Mouse (Mus musculus): ENCODE data around the gene Tspan17.
"Not testable (repeated sequence)": the region's sequence is repeated elsewhere in the genome, so short reads cannot be mapped to it uniquely, and the experiment has no call there.

Gene Tspan17

DNA sequence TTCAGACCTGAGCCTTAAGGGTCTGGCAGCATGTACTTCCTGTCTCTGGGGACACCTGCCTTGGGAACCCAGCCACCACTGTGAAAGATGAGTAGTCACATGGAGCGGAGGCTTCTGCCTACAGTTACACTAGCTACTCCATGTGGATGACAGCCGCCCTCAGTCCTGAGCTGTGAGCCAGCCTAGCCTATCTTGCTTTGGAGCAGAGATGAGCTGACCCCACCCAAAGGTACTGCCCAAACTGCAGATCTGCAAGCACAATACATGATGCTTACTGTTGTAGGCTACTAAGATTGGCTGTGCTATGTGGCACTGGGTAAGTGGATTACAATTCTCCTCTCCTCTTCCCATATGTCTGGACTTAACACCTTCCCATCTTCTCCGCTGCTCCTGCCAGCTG lies 8.1 kb upstream of the Tspan17 start:
- peaks cover 34% of the 10 kb centered on the region for H3K4me1 ChIP-seq (replicated peaks; ENCODE audit: low read depth, low read length)
- peaks cover 20% of the 10 kb centered on the region for H3K27me3 ChIP-seq (ENCODE audit: insufficient read depth, low read length)
- TF ChIP-seq CTCF (conservative IDR thresholded peaks at IDR 0.05; ENCODE audit: low read length) (no peak), POU5F1 (IDR thresholded peaks at IDR 0.05; ENCODE audit: borderline replicate concordance, low read length) (no peak), NANOG (IDR thresholded peaks at IDR 0.05; ENCODE audit: borderline replicate concordance, low read length) (no peak)
- no peak overlapping the region for H3K4me3 ChIP-seq (replicated peaks; ENCODE audit: low read length)
- H3K36me3 ChIP-seq (ENCODE audit: insufficient read depth, low read length): no peaks in the 10 kb centered on the region
- peaks cover 64% of the 10 kb centered on the region for H3K9me3 ChIP-seq (ENCODE audit: low read length)

DNA sequence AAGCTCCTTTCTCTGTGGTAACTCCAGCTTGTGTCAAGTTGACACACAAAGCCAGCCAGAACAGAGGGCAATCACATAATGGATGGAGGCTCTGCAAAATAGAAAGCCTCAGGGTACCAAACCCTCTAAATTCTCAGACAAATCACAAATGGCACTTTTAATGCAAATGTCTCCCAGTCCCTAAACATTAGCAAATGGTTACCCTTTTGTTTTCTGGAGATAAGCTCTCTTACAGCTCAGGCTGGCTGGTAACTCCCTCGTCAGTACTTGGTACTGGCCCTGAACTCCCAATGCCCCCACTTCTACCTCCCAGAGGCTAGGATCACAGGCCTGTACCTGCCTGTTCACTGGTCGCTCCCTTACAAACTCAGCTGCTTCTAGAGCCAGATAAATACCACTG lies 5.9 kb upstream of the Tspan17 start:
- no peaks in the 10 kb centered on the region for H3K36me3 ChIP-seq (ENCODE audit: insufficient read depth, low read length)
- H3K27me3 ChIP-seq (ENCODE audit: insufficient read depth, low read length): peaks cover 36% of the 10 kb centered on the region
- H3K4me1 ChIP-seq (replicated peaks; ENCODE audit: low read depth, low read length): peaks cover 45% of the 10 kb centered on the region
- H3K4me3 ChIP-seq (replicated peaks; ENCODE audit: low read length): no peak overlapping the region
- TF ChIP-seq CTCF (conservative IDR thresholded peaks at IDR 0.05; ENCODE audit: low read length) (no peak), NANOG (IDR thresholded peaks at IDR 0.05; ENCODE audit: borderline replicate concordance, low read length) (peak; percentile 93)
- H3K9me3 ChIP-seq (ENCODE audit: low read length): peaks cover 43% of the 10 kb centered on the region

DNA sequence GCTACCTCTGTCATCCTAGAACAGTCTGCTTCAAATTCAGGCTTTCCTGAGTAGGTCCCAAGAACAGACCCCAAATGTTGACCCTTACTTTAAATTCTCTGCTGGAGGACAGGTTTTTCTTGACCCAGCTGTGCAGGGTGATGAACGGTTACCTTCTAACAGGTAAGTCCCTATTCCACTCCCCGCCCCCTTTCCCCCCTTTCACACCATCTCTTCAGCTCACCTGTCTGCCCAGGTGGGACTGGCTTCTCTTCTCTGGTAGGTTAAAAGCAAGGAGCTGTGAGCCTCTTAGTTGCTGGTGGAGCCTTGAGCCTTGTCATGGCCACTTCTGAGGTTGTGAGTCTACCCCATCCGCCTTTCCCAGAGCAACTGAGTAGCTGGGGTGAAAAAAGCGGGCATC lies 5.5 kb upstream of the Tspan17 start, which contains the start of gene Eif4e1b:
Eif4e1b (plus strand) TSS at position 301 of the 400 bp plus-strand sequence.
- Histone ChIP-seq H3K36me3 (ENCODE audit: insufficient read depth, low read length) (no peaks in the 10 kb centered on the region), H3K4me3 (replicated peaks; ENCODE audit: low read length) (0 out of 2 replicates have a peak within 1 kb of the TSS, but pooled peaks have one; percentile 13), H3K9me3 (ENCODE audit: low read length) (peaks cover 38% of the 10 kb centered on the region), H3K4me1 (replicated peaks; ENCODE audit: low read depth, low read length) (peaks cover 50% of the 10 kb centered on the region), H3K27me3 (ENCODE audit: insufficient read depth, low read length) (peaks cover 36% of the 10 kb centered on the region)
- TF ChIP-seq CTCF (conservative IDR thresholded peaks at IDR 0.05; ENCODE audit: low read length): no peak
- no peak for TF ChIP-seq NANOG (IDR thresholded peaks at IDR 0.05; ENCODE audit: borderline replicate concordance, low read length)
- TF ChIP-seq POU5F1 (IDR thresholded peaks at IDR 0.05; ENCODE audit: borderline replicate concordance, low read length): no peak

DNA sequence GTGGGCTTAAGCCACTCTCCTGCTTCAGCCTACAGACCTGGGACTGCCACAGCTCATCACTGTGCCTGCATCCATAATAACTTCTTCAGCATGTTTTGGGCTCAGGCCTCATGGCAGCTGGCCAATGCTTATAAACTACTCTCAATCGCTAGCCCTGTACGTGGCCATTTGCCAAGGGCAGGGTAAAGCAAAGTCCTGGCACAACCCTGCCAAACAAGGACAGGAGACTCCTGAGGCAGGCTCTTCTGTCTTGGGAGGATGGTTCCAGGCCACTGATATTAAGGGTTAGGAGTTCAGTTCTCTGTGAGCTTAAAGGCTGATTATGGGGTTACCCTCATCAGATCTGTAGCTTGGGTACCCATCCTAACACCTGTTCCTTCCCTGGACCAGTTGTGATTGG lies 1.6 kb upstream of the Tspan17 start:
- Histone ChIP-seq H3K4me1 (replicated peaks; ENCODE audit: low read depth, low read length) (peaks cover 75% of the 10 kb centered on the region), H3K27me3 (ENCODE audit: insufficient read depth, low read length) (peaks cover 38% of the 10 kb centered on the region)
- not testable (repeated sequence) for H3K9me3 ChIP-seq (ENCODE audit: low read length); H3K36me3 ChIP-seq (ENCODE audit: insufficient read depth, low read length); H3K4me3 ChIP-seq (replicated peaks; ENCODE audit: low read length)

DNA sequence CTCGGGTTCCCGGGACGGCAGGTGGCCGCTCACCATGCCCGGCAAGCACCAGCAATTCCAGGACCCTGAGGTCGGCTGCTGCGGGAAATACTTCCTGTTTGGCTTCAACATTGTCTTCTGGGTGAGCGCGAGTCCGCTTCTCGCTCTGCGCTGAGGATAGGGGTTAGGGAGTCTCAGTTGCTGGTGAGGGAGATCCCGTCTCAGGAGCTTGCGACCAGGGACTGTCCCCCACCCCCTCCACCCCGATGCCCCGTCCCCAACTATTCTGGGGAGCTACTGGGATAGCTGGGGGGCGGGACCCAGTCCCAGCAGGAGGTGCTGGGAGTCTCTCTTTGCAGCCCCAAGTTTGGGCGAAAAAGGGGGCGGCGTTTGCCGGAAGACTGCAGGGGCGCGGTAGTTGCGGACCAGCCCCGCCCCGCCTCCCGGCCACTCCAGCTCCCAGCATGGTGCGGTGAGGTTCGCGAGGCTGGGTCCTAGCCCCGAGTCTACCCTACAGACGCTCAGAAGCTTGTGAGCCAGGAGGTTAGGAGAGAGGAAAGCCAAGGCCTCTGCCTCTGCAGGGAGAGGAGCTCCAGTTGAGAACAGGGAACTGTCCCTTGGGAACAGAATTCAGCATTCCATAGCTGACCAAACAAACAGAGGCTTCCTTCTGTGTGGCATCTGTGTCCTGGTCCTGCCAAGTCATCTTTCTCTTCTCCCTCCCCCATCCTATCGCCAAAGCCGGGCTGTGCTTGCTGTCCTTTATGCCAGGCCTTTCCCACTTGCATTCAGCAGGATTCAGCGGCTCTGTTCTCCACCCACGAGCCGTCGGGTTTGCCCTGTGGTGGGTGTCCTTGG lies 602 bp downstream of the Tspan17 start:
- Histone ChIP-seq H3K27me3 (ENCODE audit: insufficient read depth, low read length) (peaks cover 33% of the 10 kb centered on the region), H3K36me3 (ENCODE audit: insufficient read depth, low read length) (no peaks in the 10 kb centered on the region), H3K4me3 (replicated peaks; ENCODE audit: low read length) (peak overlapping the region; percentile 87), H3K9me3 (ENCODE audit: low read length) (no peaks in the 10 kb centered on the region), H3K4me1 (replicated peaks; ENCODE audit: low read depth, low read length) (peaks cover 77% of the 10 kb centered on the region)
- TF ChIP-seq NANOG (IDR thresholded peaks at IDR 0.05; ENCODE audit: borderline replicate concordance, low read length) (no peak), POU5F1 (IDR thresholded peaks at IDR 0.05; ENCODE audit: borderline replicate concordance, low read length) (no peak), CTCF (conservative IDR thresholded peaks at IDR 0.05; ENCODE audit: low read length) (no peak)

DNA sequence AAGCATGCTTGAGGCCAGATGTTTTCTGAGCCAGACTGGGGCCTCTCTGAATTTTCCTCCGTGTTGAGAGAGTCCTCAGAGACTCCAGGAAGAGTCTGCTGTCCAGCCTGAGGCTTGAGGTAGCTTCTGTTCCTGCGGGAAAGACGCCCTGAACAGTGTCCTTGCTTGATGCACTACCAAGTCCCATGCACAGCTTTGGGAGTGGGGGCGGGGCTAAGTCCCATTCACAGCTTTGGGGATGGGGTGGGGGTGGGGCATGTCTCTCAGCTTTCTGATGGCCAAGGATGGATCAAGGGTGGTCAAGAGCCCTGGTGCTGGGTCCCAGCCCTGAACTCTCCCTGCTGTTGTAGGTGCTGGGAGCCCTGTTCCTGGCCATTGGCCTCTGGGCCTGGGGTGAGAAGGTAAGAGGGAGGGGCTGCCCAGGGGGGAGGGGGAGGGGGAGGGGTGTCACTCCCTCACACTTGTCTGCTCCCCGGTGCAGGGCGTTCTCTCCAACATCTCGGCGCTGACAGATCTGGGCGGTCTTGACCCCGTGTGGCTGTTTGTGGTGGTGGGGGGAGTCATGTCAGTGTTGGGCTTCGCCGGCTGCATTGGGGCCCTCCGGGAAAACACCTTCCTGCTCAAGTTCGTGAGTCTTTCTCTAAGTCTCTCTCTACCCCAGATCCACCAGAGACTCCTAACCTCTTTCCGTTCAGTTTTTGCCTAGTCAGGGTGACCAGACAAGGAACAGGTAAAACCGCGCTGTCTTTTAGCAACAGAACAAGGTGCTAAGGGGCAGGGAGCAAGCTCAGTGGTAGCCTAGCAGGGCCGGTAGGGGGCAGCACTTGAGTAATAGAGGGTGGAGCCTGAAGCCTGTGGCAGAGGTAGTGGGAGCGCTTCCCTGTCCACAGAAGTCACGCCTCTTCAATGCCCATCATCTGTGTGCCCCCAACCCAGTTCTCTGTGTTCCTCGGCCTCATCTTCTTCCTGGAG lies 3.4 kb downstream of the Tspan17 start:
- TF ChIP-seq POU5F1 (IDR thresholded peaks at IDR 0.05; ENCODE audit: borderline replicate concordance, low read length) (no peak), CTCF (conservative IDR thresholded peaks at IDR 0.05; ENCODE audit: low read length) (peak; percentile 91)
- Histone ChIP-seq H3K27me3 (ENCODE audit: insufficient read depth, low read length) (peaks cover 19% of the 10 kb centered on the region), H3K4me3 (replicated peaks; ENCODE audit: low read length) (peak overlapping the region; percentile 62), H3K4me1 (replicated peaks; ENCODE audit: low read depth, low read length) (peaks cover 66% of the 10 kb centered on the region), H3K36me3 (ENCODE audit: insufficient read depth, low read length) (peaks cover 10% of the 10 kb centered on the region), H3K9me3 (ENCODE audit: low read length) (no peaks in the 10 kb centered on the region)

DNA sequence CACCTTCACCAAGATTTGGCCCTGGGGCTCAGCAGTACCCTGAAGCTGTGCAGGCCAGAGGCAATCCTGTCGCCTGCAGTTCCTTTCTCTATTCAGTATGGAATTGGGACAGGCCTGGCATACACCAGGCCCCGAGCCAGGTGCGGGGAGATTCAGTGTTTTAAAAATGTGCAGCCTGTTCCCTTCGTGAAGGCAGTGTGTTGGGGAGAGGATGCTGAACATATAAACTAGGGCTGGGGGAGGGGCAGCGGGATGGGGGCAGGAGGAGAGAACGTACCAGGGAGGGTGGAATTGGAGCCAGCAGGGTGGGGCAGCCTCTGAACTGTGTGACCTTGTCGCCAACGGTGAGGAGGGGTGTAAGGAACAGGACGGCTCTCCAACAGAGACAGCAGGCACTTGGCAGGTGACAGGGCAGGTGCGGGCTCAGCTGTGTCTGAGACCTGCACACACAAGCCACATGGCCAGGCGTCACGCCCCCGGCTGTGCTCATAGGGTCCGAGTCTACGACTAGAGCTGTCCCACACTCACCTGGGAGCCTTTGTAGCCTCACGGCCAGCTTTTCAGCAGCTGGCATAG lies 4.9 kb downstream of the Tspan17 start:
- TF ChIP-seq POU5F1 (IDR thresholded peaks at IDR 0.05; ENCODE audit: borderline replicate concordance, low read length) (no peak), NANOG (IDR thresholded peaks at IDR 0.05; ENCODE audit: borderline replicate concordance, low read length) (no peak), CTCF (conservative IDR thresholded peaks at IDR 0.05; ENCODE audit: low read length) (no peak)
- peaks cover 23% of the 10 kb centered on the region for H3K27me3 ChIP-seq (ENCODE audit: insufficient read depth, low read length)
- H3K4me1 ChIP-seq (replicated peaks; ENCODE audit: low read depth, low read length): peaks cover 65% of the 10 kb centered on the region
- H3K9me3 ChIP-seq (ENCODE audit: low read length): no peaks in the 10 kb centered on the region
- H3K36me3 ChIP-seq (ENCODE audit: insufficient read depth, low read length): peaks cover 10% of the 10 kb centered on the region
- peak overlapping the region; percentile 20; the same call in 1 of the 2 replicates for H3K4me3 ChIP-seq (replicated peaks; ENCODE audit: low read length)

DNA sequence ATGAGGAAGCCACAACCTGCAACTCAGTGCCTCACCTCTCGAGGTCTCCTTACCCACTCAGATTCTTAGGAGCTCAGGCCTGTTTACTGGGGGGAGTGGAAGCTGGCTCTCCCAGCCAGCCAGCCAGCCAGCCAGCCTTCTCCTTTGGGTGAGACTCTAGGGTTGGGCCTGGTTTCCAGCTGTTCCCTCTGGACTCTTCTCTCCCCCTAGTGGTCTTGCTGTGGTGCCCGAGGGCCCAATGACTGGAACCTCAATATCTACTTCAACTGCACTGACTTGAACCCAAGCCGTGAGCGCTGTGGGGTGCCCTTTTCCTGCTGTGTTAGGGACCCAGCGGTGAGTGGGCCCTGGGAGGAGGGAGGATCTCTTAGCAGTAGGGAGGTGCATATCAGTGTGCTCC lies 5.7 kb downstream of the Tspan17 start:
- Histone ChIP-seq H3K36me3 (ENCODE audit: insufficient read depth, low read length) (peaks cover 10% of the 10 kb centered on the region), H3K27me3 (ENCODE audit: insufficient read depth, low read length) (peaks cover 23% of the 10 kb centered on the region), H3K9me3 (ENCODE audit: low read length) (no peaks in the 10 kb centered on the region), H3K4me1 (replicated peaks; ENCODE audit: low read depth, low read length) (peaks cover 66% of the 10 kb centered on the region), H3K4me3 (replicated peaks; ENCODE audit: low read length) (no peak overlapping the region)
- TF ChIP-seq POU5F1 (IDR thresholded peaks at IDR 0.05; ENCODE audit: borderline replicate concordance, low read length) (no peak), CTCF (conservative IDR thresholded peaks at IDR 0.05; ENCODE audit: low read length) (peak; percentile 27)

All from E14TG2a.4 (cell line).